Mouse (Mus musculus) brain, adult 2 months (tissue): ENCODE data around the gene Rhbdf1.

Experiments used
- DNase-seq: peaks from one replicate; pipeline ENCODE4 v3.0.0; 2011; ENCODE audit warnings: low read depth, low spot score

Rhbdf1 gene

DNA sequence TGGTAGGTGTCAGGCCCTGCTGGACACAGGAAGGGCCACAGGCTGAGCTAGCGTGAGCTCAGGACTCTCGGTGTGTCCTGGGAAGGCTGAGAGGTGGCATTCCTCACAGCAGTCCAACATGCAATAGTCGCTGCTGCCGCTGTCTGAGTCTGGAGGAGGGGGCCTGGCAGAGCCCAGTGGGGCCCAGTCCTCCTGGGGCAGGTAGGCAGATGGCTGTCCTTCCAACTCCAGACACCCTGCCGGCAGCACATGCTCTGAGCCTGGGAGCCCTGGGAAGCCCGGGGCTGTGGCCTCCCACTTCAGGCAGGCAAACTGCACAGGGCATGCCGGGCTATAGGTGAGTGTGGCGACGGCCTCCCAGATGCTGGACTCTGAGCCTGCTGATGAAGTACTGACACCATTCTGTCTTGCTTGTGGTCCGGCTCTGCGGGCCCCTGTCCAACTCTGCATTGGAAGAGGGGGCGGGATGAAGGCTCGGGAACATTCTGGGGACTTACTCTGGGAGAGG is 31.4 kb downstream of the Rhbdf1 start:
- DNase-seq, result no peak

- DNase-seq, result no peak
Measured at GRCm38 (mm10) chr11:32190119-32190518, 32.0 kb downstream of the Rhbdf1 start.

DNA sequence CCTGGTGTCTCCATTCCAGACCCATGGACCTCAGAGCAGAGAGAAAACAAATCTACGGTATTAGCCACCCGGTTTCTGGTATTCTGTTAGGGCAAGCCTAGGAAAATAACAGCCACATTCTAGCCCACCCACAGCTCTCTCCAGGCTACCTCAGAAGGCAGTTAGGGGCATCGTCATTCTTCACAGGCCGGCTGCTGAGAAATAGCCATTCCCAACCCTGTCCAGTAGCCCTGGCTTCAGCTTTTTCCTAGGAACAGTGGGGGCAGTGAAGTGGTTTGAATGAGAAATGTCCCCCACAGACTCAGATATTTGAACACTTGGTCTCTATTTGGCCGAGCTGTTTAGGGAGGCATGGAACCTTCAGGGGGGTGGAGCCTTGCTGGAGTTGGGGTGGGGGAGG is 32.7 kb downstream of the Rhbdf1 start:
- DNase-seq, result no peak

GRCm38 (mm10) chr11:32188881-32189280 is 33.2 kb downstream of the Rhbdf1 start:
- DNase-seq, result no peak

DNA sequence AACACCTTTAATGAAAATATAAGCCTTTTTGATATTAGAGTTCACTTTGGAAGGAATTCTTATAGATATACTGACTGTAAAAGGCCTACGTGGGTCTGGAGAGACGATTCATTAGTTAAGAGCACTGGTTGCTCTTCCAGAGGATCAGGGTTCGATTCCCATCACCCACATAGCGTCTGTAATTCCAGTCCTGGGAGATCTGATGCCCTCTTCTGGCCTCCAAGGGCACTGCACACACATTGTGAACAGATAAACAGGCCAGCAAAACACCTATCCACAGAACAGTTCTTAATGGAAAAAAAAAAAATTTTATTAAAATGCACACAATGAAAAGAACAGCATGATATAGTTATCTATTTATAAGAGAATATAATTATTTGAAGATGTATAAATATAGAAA is 34.8 kb downstream of the Rhbdf1 start:
- DNase-seq, result no peak

DNA sequence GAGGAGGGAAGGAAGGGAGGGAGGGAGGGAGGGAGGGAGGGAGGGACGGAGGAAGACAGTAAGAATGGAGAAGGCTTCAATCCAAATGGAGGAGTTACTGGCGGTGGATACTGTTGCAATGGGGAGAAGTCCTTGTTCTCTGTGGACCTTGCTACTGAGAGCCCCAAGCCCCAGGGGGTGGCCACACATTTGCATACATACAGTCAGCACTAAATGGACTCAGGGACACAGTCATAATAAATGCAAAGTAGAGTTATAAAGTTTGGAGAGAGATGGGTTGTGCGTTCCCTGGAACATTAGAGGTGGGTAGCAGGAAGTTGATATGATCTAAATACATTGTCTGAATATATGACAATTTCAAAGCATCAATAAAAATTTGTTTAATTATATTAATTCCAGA is 36.1 kb downstream of the Rhbdf1 start:
- DNase-seq, result no peak

DNA sequence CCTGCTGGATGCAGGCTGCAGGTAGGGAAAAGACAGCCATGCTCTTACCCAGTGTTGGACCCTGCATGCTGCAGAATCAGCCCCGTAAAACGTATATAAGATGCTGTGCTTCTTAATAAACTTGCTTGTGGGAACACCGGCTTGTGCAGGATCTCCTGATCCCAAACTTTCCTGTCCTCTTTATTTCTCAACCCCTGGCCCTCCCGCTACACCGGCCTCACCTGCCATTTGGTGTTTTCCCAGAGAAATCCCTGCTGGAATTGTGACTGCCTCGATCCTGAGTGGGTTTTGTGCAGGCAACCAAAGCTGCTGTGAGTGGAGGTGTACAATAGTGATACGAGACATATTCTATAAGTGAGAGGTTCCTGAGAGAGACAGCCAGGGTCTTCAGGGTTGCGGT is 37.6 kb downstream of the Rhbdf1 start:
- DNase-seq, result no peak

DNA sequence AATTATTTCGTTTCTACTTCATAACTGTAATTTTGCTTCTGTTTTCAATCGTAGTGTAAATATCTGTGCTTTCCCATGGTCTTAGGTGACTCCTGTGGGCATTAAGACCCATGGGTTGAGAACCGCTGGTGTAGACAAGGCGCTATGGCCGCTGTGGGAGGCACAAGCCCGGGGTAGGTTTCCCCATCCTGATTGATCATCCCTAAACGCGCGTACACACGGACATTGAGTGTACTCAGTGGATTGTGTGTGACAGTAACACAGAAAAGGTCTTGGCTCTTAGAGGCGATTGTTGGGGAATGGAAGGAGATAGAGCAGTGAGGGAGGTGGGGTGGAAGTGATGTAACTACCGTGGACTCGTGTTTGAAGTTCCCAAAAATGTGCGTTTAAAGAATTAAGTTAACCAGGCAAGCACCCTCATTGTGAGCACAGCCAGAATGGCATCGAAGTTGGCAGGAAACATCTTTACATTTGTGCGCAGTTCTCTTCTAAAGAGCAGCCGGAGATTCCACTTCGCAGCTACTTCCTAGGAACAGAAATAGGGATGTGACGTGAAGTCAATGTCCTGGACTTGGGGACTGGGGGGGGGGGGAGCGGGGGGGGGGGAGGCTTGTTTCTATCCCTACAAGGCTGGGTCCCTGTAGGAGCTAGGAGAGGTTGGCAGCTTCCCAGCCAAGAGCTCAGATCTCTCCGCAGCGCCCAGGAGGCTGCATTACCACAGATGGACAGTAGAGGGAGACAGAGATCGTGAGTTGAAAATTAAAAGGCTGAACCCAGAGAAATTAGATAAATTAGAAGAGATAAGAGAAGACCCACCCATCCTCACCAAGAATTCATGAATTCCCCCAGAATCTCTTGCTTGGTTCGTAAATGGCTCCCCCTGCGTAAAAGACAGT is 39.9 kb downstream of the Rhbdf1 start:
- peak; percentile 89 for DNase-seq

DNA sequence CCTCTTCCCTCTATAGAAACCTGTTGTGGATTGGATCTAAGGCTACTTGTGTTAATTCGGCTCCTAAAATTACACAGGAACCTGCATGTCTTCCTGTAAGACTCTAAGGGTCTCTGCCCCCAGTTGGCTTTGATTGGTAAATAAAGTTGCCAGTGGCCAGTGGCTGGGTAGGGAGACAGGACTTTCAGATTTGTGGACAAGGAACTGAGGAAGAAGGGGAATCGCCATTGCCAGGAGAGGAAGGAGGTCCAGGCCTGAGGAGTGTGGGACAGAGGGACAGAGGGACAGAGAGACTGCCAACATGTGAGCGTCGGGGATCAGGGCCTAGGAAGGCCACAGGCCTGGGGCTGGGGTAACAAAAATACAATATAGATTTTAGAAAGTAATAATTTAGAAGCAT is 40.9 kb downstream of the Rhbdf1 start:
- no peak for DNase-seq

DNA sequence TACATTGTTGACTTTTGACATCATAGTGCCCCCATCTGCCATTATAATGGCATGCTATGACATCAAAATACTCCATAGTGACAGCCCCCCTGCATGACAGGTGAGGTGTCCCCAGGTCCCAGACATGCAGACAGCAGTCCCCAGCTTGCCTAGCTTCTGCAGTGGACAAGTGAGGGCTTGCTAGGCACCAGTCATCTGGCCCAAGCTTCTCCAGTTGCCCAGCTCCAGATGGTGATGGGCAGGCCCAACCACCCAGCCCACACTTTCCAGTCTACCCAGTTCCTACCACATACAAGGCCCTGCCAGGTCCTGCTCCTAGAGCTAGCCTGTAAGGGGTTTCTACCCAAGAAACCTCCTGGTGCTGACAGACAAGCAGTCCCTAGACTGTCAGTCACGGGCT is 43.6 kb downstream of the Rhbdf1 start:
- no peak for DNase-seq

- no peak for DNase-seq
Measured at GRCm38 (mm10) chr11:32166683-32167082, 55.4 kb downstream of the Rhbdf1 start.

DNA sequence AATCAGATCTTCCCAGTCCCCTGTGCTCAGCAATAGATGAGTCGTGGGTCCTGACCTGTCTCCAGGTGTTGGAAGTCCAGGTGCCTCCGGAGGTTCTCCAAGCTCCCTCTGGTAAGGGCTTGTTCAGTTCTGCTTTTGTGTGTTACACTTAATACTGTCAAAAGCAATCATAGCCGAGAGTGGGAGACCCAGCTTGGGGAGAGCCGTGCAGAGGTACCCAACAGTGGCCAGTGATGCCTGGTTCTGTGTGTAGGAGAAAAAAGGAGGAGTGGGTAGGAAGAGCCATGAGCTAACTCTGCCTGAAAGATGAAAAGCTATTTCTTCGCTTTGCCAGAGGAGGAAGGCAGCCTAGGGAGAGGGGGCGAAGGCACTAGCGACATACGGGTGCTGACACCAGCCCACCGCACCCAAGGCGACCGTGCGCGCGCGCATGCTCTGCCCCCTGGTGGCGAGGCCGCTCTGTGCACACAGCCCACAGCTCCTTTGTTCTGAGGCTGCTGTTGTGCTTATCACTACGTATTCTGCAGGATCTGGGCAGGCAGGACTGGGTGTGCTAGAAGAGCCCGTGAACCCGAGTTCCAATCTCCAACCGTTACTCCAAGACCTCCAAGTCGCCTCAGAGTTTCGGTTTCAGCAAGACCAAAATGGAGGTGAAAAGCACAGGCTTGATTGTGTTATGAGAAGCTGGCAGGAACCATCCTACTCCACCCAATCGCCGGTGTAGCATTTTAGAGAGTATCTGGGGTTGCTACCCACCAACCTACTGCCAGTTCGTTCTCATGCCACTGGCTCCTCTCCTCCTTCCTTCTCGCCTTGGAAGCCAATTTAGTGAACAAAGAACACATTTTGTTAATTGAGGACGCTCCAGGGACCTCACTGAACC is 59.9 kb downstream of the Rhbdf1 start:
- DNase-seq, result peak; percentile 89

DNA sequence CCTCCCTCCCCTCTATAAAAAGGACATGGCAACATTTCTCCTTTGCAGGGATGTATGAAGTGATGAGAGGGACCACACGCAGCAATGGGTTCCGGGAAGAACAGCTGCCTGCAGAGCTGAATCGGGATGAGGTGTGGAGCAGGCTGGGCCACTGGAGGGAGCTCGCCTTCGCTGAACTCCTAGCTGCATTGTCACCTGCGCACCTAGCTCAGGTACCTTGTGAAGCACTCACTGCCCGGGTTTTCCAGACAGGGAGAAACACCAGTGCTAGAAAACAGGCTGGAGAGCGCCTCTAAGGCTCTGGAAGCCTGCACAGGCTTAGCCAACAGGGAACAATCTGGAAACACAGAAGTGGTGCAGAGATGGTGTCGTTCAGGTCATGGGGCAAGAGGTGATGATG is 60.6 kb downstream of the Rhbdf1 start:
- peak; percentile 82 for DNase-seq

- no peak for DNase-seq
Measured at GRCm38 (mm10) chr11:32160341-32160740, 61.8 kb downstream of the Rhbdf1 start.
